Comparison of ENCODE assay signal across 18 mouse cellular contexts in the genomic region with DNA sequence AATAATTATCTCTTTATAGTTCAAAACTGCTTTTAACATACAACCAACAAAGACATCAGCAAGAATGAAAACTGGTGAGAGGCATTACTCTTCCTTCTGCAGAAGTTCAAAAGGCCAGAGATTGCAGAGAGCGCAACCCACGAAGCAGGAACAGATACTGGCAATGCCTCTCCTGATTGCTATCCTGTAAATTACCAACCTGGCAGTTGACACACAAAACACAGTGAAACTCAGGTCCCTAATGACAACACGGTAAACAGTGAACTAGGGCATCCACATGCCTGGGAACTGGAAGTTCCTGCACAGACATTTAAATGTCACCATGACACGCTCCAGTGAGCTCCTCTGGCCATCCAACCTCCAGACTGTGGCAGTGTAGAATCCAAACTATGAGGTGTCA.
"Had no signal": no experiment of that assay in that cellular context is flagged by ENCODE, and none has a peak within 500 bp of the region (broad histone marks: within the 10 kb centered on the region; RNA-seq: fewer than 3 reads in every experiment).

No protein-coding gene starts in this region.

- H3K36me3 ChIP-seq: limb, embryonic 13.5 days; liver, embryonic 15.5 days had no signal

- H3K9me3 ChIP-seq: limb, embryonic 10.5 days; limb, embryonic 13.5 days; liver, embryonic 15.5 days; megakaryocyte, embryonic 14.5 days had no signal

- DNase-seq: kidney, adult 18-20 months; kidney, adult 9 months; kidney, postnatal 14 days; kidney, postnatal 4 days; liver; lung, adult 2 months; lung, postnatal 14 days; midbrain, embryonic 14.5 days; thymus, adult 2 months; thymus, postnatal 14 days; thymus, postnatal 4 days had no signal

- H3K27me3 ChIP-seq: limb, embryonic 13.5 days; liver, embryonic 15.5 days; megakaryocyte, embryonic 14.5 days had no signal

- H3K4me2 ChIP-seq: limb, embryonic 13.5 days; liver, embryonic 15.5 days; midbrain, embryonic 11.5 days had no signal

- H3K4me1 ChIP-seq: limb, embryonic 10.5 days; limb, embryonic 13.5 days had no signal

- H3K27ac ChIP-seq: limb, embryonic 10.5 days; limb, embryonic 13.5 days; liver, embryonic 15.5 days; macrophage; stomach, postnatal 0 days had no signal

- H3K4me3 ChIP-seq: limb, embryonic 10.5 days; limb, embryonic 13.5 days; liver, embryonic 15.5 days; megakaryocyte, embryonic 14.5 days had no signal

- H3K9ac ChIP-seq: limb, embryonic 13.5 days; liver, embryonic 15.5 days had no signal
